Mouse (Mus musculus) liver, embryonic 14.5 days (tissue): Measurements from ENCODE around the gene Mknk1.

ENCODE experiments used
- CTCF ChIP-seq: IDR thresholded peaks from 2 replicates; pipeline ENCODE4 v1.5.1; 2016; ENCODE audit warnings: antibody characterized with exemption, low read depth, control low read depth
- EP300 ChIP-seq: IDR thresholded peaks from 2 replicates; pipeline ENCODE4 v1.6.1; 2016; ENCODE audit warnings: antibody characterized with exemption, low read depth

DNA sequence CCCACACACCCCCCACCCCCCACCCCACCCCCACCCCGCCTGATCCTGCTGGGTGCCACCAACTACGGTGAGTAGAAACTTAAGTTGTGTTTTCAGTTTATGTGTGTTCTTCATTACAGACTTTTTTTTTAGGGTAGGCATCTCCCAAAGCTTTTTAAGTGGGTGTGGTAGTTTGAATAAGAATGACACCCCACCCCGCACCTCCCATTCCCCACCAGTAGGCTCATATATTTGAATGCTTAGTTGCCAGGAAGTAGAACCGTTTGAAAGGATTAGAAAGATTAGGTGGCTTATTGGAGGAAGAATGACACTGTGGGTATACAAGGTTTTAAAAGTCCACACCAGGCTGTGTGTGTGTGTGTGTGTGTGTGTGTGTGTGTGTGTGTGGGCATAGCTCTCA lies 26.7 kb upstream of the Mknk1 start:
- TF ChIP-seq EP300, result no peak
- TF ChIP-seq CTCF, result no peak
